Mouse (Mus musculus): Measurements from ENCODE around the gene Robo2.

Robo2 gene

GRCm38 (mm10) chr16:73939423-73940210 lies 472.0 kb downstream of the Robo2 start:
- DNase-seq (ENCODE audit: low spot score), result no peak

- no peak for DNase-seq (ENCODE audit: low spot score)
Measured at GRCm38 (mm10) chr16:73930323-73930722, 481.3 kb downstream of the Robo2 start.

- no peak for DNase-seq (ENCODE audit: low spot score)
Measured at GRCm38 (mm10) chr16:73927481-73927880, 484.1 kb downstream of the Robo2 start.

GRCm38 (mm10) chr16:73915425-73915824 lies 496.2 kb downstream of the Robo2 start:
- DNase-seq (ENCODE audit: low spot score), result no peak

GRCm38 (mm10) chr16:73914936-73915335 lies 496.7 kb downstream of the Robo2 start:
- DNase-seq (ENCODE audit: low spot score), result no peak

DNA sequence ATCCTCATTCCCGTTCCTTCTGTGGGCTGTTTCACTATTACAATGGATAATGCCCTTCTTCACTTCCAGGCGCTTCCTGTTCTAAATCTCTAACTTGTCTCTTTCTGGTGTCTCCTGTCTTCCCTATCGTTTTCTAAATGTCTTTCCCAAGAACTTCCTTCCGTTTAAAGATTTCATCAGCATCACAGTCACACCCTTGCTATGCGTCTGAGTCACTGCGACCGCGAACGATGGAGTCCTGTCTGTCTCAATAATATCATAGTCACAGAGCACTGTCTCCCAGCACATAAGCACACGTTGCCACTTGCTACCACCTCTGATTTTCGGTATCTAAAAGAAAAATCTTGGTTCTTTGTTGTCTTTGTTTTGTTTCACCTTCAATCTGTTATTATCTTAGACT lies 503.1 kb downstream of the Robo2 start:
- no peak for DNase-seq (ENCODE audit: low spot score)

DNA sequence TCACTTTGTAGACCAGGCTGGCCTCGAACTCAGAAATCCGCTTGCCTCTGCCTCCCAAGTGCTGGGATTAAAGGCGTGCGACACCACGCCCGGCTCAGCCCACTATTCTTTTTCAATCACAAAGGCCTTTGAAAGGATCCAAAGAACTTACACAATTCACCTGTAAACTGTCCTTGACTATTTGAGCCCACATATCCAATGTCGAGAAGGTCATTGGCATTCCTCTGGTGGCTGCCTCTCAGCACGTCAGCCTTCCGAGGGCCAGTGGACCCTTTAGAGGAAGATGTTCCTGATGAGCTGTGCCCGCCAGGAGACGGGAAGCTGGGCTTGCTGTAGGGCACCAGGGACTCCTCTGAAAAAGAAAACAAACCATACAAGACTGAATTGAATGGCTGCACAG lies 514.8 kb downstream of the Robo2 start:
- no peak for DNase-seq (ENCODE audit: low spot score)

DNA sequence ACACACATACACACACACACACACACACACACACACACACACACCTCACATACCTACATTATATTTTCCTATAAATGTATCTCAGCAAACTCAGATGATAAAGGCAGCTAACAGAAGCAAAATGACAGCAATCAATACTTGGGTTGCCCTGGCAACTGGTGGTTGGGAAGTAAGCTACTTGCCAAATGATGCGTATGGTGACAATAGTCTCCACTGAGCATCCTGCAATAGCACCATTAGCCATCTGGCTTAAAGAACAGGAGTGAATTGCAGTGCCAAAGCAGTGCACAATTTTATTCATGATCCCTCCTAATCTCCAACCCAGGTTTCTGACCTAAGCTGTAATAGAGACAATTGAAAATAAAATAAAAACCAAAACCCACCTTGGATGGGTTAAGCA lies 529.7 kb downstream of the Robo2 start:
- no peak for DNase-seq (ENCODE audit: low spot score)

DNA sequence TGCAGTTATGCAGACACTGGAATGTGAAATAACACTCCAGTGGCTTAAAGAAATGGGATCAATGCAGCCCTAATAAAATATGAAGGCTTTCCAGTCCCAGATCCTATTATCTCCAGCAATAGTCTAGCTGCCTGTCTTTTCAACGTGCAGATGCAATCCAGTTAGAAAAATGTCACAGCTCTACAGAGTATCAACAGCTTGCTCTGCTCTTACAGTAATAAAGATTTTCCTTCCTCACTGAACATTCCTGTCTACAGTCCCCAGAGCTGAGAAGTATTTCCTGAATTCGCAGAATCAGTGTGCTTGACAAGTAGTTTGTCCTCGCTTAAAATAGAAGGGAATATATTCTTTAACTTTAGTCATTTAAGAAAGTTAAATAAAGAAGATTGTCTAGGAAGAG lies 533.7 kb downstream of the Robo2 start:
- no peak for DNase-seq (ENCODE audit: low spot score)

- no peak for DNase-seq (ENCODE audit: low spot score)
Measured at GRCm38 (mm10) chr16:73874991-73875390, 536.6 kb downstream of the Robo2 start.

DNA sequence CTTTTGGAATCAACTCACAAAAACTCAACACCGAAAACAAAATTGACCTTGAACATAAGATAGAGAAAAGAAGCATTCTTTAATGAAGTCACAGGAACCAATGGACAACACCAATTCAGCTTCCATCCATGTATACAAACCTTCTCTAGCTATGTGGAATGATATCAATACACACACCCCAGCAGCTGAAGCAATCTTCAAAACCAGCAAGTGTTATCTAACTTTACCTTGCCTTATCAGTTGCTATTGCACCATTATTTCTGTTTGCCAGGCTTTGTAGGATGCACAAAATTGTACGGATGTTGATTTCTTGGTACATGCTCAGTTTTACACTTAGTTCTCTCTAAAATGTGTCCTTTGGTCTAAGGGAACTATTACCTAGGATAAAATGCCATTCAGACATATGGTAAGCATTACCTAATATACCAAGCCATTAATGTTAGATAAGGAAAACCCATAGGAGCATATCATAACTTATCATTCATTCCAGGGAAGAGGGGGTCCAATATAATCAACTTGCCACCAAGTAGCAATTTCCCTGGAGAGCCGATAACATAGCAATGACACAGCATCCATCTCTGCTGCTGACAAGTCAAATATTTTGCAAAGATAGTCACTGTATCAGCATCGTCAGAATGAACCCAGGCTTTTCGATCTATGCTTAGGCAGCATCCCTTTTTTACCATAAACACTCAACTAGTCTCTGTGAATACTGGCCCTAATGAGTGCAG lies 537.6 kb downstream of the Robo2 start:
- no peak for DNase-seq (ENCODE audit: low spot score)

DNA sequence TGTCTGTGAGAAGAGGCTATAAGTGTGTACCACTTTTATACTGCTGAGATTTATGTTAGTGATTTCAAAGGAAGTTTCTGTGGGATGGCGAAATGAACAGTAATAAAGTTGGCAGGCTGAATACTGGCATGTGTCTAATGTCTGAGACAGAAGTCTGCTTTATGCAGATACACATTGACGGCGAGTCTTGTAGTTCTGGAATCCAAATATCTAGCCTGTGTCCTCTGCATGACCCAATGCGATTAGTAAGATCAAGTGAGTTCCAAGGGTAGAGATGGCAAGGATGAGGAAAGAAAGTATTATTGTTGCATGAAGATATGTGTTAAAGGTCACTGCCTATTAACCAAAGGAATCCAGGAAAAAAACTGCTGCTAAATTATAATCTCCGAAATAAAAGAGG lies 541.3 kb downstream of the Robo2 start:
- no peak for DNase-seq (ENCODE audit: low spot score)

- no peak for DNase-seq (ENCODE audit: low spot score)
Measured at GRCm38 (mm10) chr16:73869527-73870212, 542.0 kb downstream of the Robo2 start.

DNA sequence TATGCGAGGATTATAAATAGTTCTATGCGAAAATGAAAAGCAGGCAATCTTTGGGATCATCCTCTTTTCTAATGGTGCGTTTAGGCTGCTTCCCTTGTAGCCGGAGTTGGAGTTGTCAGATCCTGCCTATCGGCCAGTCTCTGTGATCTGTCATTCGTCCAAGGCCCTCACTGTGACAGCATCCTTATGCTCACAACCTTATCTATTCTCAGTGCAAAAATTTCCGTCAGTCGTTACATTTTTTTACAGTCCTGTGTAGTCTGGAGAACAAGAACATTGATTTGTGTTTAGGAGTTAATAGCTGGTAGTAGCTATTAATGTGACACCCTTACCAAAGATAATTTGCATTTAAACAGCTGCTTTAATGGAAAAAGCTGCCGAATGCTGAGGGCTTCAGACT lies 547.0 kb downstream of the Robo2 start:
- no peak for DNase-seq (ENCODE audit: low spot score)

DNA sequence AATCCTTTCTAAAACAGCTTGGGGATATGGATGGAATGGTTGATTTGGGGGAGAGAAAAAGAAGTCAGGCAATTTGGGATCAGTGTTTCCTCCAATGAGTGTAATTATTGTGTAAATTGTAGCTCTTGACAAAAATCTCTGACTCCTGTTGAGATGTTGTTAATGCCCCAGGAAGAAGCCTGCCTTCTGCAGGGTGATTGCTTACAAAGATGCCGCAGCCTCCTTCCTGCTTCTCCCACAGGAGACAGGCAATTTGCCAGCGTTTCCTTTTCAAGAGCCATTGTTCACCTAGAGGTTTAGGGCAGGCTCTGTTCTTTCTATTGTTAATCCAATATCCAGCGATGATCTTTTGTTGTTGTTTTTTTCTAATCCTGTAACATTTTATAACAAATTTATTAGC lies 547.9 kb downstream of the Robo2 start:
- no peak for DNase-seq (ENCODE audit: low spot score)

- no peak for DNase-seq (ENCODE audit: low spot score)
Measured at GRCm38 (mm10) chr16:73858717-73859116, 552.9 kb downstream of the Robo2 start.

- no peak for DNase-seq (ENCODE audit: low spot score)
Measured at GRCm38 (mm10) chr16:73855821-73856220, 555.8 kb downstream of the Robo2 start.
